In genomic region chr2:91953825-91954224, GRCm38 (mm10) we compare ENCODE assay signal across 10 mouse cellular contexts. TPM values are rescaled to one million over a fixed set of nuclear protein-coding genes. Genes with fewer than 3 reads are reported as not detected.
A peak's percentile ranks its signal among the peaks of the same experiment; 100 is the strongest.
DNase-seq lines count a peak whose midpoint lies in the region; ATAC-seq lines count a peak whose summit lies in the region.
"Had no signal": no experiment of that assay in that cellular context is flagged by ENCODE, and none has a peak within 500 bp of the region (broad histone marks: within the 10 kb centered on the region; RNA-seq: fewer than 3 reads in every experiment).

No protein-coding gene starts in this region.

- H3K27ac ChIP-seq in heart, embryonic 14.5 days (replicated peaks in 1 of 2; ENCODE audit: control insufficient read depth in 1 of 2, insufficient read depth in 1 of 2, low read depth in 2 of 2, low read length in 2 of 2) = peak overlapping the region; percentile 69 to 84
- H3K27ac ChIP-seq in stomach, embryonic 15.5 days = peak overlapping the region; percentile 57
- H3K27ac ChIP-seq: midbrain, embryonic 12.5 days had no signal

- WGBS in heart, embryonic 14.5 days = 9% methylated on average over 5 of the region's 5 CpGs
- WGBS in stomach, embryonic 15.5 days = 8% methylated on average over 5 of the region's 5 CpGs

- peak overlapping the region; percentile 8; the same call in 1 of the 2 replicates for H3K4me2 ChIP-seq in heart, embryonic 14.5 days (ENCODE audit: low read length)
- no peak overlapping the region for H3K4me2 ChIP-seq in stomach, embryonic 15.5 days
- H3K4me2 ChIP-seq: midbrain, embryonic 12.5 days had no signal

- no peaks in the 10 kb centered on the region for H3K36me3 ChIP-seq in heart, embryonic 14.5 days (ENCODE audit: control insufficient read depth, insufficient read depth, low read length)
- H3K36me3 ChIP-seq in stomach, embryonic 15.5 days = no peaks in the 10 kb centered on the region
- H3K36me3 ChIP-seq: midbrain, embryonic 12.5 days had no signal

- peak overlapping the region; percentile 54; the same call in 1 of the 2 replicates for H3K9ac ChIP-seq in heart, embryonic 14.5 days (ENCODE audit: low read length)
- H3K9ac ChIP-seq in stomach, embryonic 15.5 days = no peak overlapping the region
- H3K9ac ChIP-seq: midbrain, embryonic 12.5 days had no signal

- no peak overlapping the region for H3K4me3 ChIP-seq in heart, embryonic 14.5 days (ENCODE audit: control insufficient read depth in 1 of 2, insufficient read depth in 1 of 2, low read depth in 1 of 2, low read length in 2 of 2)
- H3K4me3 ChIP-seq in stomach, embryonic 15.5 days (replicated peaks) = no peak overlapping the region
- H3K4me3 ChIP-seq: midbrain, embryonic 12.5 days had no signal

- no peaks in the 10 kb centered on the region for H3K9me3 ChIP-seq in heart, embryonic 14.5 days (ENCODE audit: control insufficient read depth, low read length)
- H3K9me3 ChIP-seq in stomach, embryonic 15.5 days = no peaks in the 10 kb centered on the region
- H3K9me3 ChIP-seq: midbrain, embryonic 12.5 days had no signal

- DNase-seq in cerebellum, adult 11-12 months = peak; percentile 75
- no peak for DNase-seq in cerebellum, postnatal 4 days (ENCODE audit: low spot score in 2 of 2)
- peak; percentile 65 to 85 for DNase-seq in adrenal gland, postnatal 36 days
- DNase-seq in kidney, postnatal 4 days = peak; percentile 70 to 82
- no peak for DNase-seq in spleen, adult 18-20 months

- H3K4me1 ChIP-seq in heart, embryonic 14.5 days (ENCODE audit: control insufficient read depth in 2 of 2, insufficient read depth in 2 of 2, low read length in 2 of 2) = peaks cover 49 to 78% of the 10 kb centered on the region in 2 experiments
- peaks cover 73% of the 10 kb centered on the region for H3K4me1 ChIP-seq in stomach, embryonic 15.5 days

- no peaks in the 10 kb centered on the region for H3K27me3 ChIP-seq in heart, embryonic 14.5 days (ENCODE audit: control insufficient read depth, insufficient read depth, low read length)
- H3K27me3 ChIP-seq in stomach, embryonic 15.5 days (replicated peaks) = no peaks in the 10 kb centered on the region
- H3K27me3 ChIP-seq: midbrain, embryonic 12.5 days had no signal

- ATAC-seq in heart, embryonic 14.5 days (ENCODE audit: insufficient number of reproducible peaks, insufficient read depth, low FRiP score, low read depth) = peak; percentile 50
- ATAC-seq in stomach, embryonic 15.5 days (ENCODE audit: insufficient read depth, low FRiP score, low read depth) = peak; percentile 29; the same call in 1 of the 2 replicates
- ATAC-seq in megakaryocyte progenitor cell, adult 5-6 weeks (replicated peaks; ENCODE audit: poor library complexity) = no peak

RNA-seq across cellular contexts. Expression of gene Gm9821, which starts 8.3 kb away (rescaled TPM):
- not detected for total RNA-seq in adrenal gland, postnatal 36 days (2021)
- polyA plus RNA-seq in heart, embryonic 14.5 days (2014; fragmentation: Nextera tagmentation; extraction: Ambion mirVana) = 2.8 and 3.5 TPM in 2 replicates
- polyA plus RNA-seq in stomach, embryonic 15.5 days (2015; fragmentation: Nextera tagmentation; extraction: Ambion mirVana) = 0.66 and 0.71 TPM in 2 replicates
- total RNA-seq in megakaryocyte progenitor cell, adult 5-6 weeks (2015) = not detected in 2 replicates
- 0.21 and 0.95 TPM in 2 replicates for total RNA-seq in megakaryocyte progenitor cell, adult 5-6 weeks (2017)

RNA-seq across cellular contexts. Expression of gene Mdk, which starts 21.7 kb away (rescaled TPM):
- 10 to 100 TPM in 1 of 2 experiments, 1 to 10 TPM in 1; 6.7 to 11.6 TPM for total RNA-seq in adrenal gland, postnatal 36 days (2021)
- 352 and 435 TPM in 2 replicates for polyA plus RNA-seq in heart, embryonic 14.5 days (2014; fragmentation: Nextera tagmentation; extraction: Ambion mirVana)
- polyA plus RNA-seq in stomach, embryonic 15.5 days (2015; fragmentation: Nextera tagmentation; extraction: Ambion mirVana) = 587 and 735 TPM in 2 replicates
- 0.32 and 0.86 TPM in 2 replicates for total RNA-seq in megakaryocyte progenitor cell, adult 5-6 weeks (2015)
- total RNA-seq in megakaryocyte progenitor cell, adult 5-6 weeks (2017) = 0.12 and 0.30 TPM in 2 replicates
- total RNA-seq: common myeloid progenitor, adult 5-6 weeks had no signal

RNA-seq across cellular contexts. Expression of gene Dgkz, which starts 21.8 kb away (rescaled TPM):
- total RNA-seq in adrenal gland, postnatal 36 days (2021) = 10 to 100 TPM; 45.1 to 48.0 TPM
- 47.8 and 48.2 TPM in 2 replicates for polyA plus RNA-seq in heart, embryonic 14.5 days (2014; fragmentation: Nextera tagmentation; extraction: Ambion mirVana)
- 50.9 and 51.1 TPM in 2 replicates for polyA plus RNA-seq in stomach, embryonic 15.5 days (2015; fragmentation: Nextera tagmentation; extraction: Ambion mirVana)
- 111 and 112 TPM in 2 replicates for total RNA-seq in megakaryocyte progenitor cell, adult 5-6 weeks (2015)
- total RNA-seq in megakaryocyte progenitor cell, adult 5-6 weeks (2017) = 76.3 and 94.7 TPM in 2 replicates

RNA-seq across cellular contexts. Expression of gene Chrm4, which starts 26.8 kb away (rescaled TPM):
- 1 to 10 TPM; 2.7 to 2.9 TPM for total RNA-seq in adrenal gland, postnatal 36 days (2021)
- not detected in 2 replicates for polyA plus RNA-seq in heart, embryonic 14.5 days (2014; fragmentation: Nextera tagmentation; extraction: Ambion mirVana)
- polyA plus RNA-seq in stomach, embryonic 15.5 days (2015; fragmentation: Nextera tagmentation; extraction: Ambion mirVana) = 0.21 and 0.27 TPM in 2 replicates
- 0.17 TPM in 2 replicates for total RNA-seq in megakaryocyte progenitor cell, adult 5-6 weeks (2015)
- total RNA-seq in megakaryocyte progenitor cell, adult 5-6 weeks (2017) = 0.17 TPM in 1 of 2 replicates, not detected in the other

Comparison
In these comparisons a context has a peak if more than half of its experiments do, and no peak if none do; other contexts are left out.
1. DNase-seq: peak in cerebellum, adult 11-12 months (single experiment), adrenal gland, postnatal 36 days (2 of 2) and kidney, postnatal 4 days (2 of 2); none in cerebellum, postnatal 4 days (0 of 2) and spleen, adult 18-20 months (0 of 2).
2. RNA of gene Mdk, which starts 21.7 kb away (total RNA-seq): 6.7 to 11.6 TPM in adrenal gland, postnatal 36 days; 0.12 to 0.86 TPM in megakaryocyte progenitor cell, adult 5-6 weeks; every median in the first group is over 4 times any median in the second.